Mouse (Mus musculus) gastrocnemius, adult 2 months (tissue): ENCODE results near the gene Gm5592. TPM values are rescaled to one million over a fixed set of nuclear protein-coding genes. Genes with fewer than 3 reads are reported as not detected.
"Not testable (repeated sequence)": the region's sequence is repeated elsewhere in the genome, so short reads cannot be mapped to it uniquely, and the experiment has no call there.

Experiments
- DNase-seq: peaks from one replicate; pipeline ENCODE4 v3.0.0; 2022
- H3K27ac ChIP-seq: fragments of 200-600 bp; 2 replicates; pipeline ENCODE4 v1.8.1; 2022; ENCODE audit warnings: mild to moderate bottlenecking
- H3K4me3 ChIP-seq: fragments of 200-600 bp; 2 replicates; pipeline ENCODE4 v1.8.1; 2022; ENCODE audit warnings: mild to moderate bottlenecking, moderate library complexity
- CTCF ChIP-seq: fragments of 200-600 bp; IDR thresholded peaks from 2 replicates; pipeline ENCODE4 v1.8.1; 2022; ENCODE audit warnings: antibody characterized with exemption, mild to moderate bottlenecking, moderate library complexity
- intact Hi-C: fragments of 180-260 bp; cut with DNase I; formaldehyde crosslinking; loops from one replicate; pipeline ENCODE4 v1.15.1; 2025
- long read RNA-seq, 2 experiments: library from polyadenylated mRNA; stranded (forward); transcript quantifications; one replicate each; pipeline ENCODE4 v2.0.0; 2021
- total RNA-seq, 2 experiments: library from RNA; stranded (reverse); gene quantifications; 2 replicates each; pipeline ENCODE4 v1.2.3; 2021

Gm5592 gene
- total RNA-seq: not detected
- long read RNA-seq, experiment 1: 0 reads
- long read RNA-seq, experiment 2: 0 reads

GRCm38 (mm10) chr7:41153541-41153940 lies at the start of gene Gm5592:
Gene Gm5592, plus strand, starts transcription at chr7:41153841.
- intact Hi-C loops, H3K4me3 ChIP-seq, DNase-seq, H3K27ac ChIP-seq: not testable (repeated sequence)

- intact Hi-C loops, H3K4me3 ChIP-seq, DNase-seq, H3K27ac ChIP-seq: not testable (repeated sequence)
Measured at GRCm38 (mm10) chr7:41155806-41156205, 2.2 kb downstream of the Gm5592 start.

- H3K4me3 ChIP-seq, intact Hi-C loops, DNase-seq: not testable (repeated sequence)
Measured at GRCm38 (mm10) chr7:41157879-41158278, 4.2 kb downstream of the Gm5592 start.

GRCm38 (mm10) chr7:41158562-41158961 lies 4.9 kb downstream of the Gm5592 start:
- DNase-seq, intact Hi-C loops, H3K27ac ChIP-seq: not testable (repeated sequence)

More at GRCm38 (mm10) chr7:41157879-41158278, 4.2 kb downstream of the Gm5592 start:
- not testable (repeated sequence) for H3K27ac ChIP-seq

GRCm38 (mm10) chr7:41193671-41194070 lies 40.0 kb downstream of the Gm5592 start:
- DNase-seq: no peak
- no peak for TF ChIP-seq CTCF
- no peak overlapping the region for H3K27ac ChIP-seq
- no peak overlapping the region for H3K4me3 ChIP-seq
- intact Hi-C loops: loop anchor here (10.0 kb wide), 2 partner anchors 89 to 121 kb away; no protein-coding TSS in a partner anchor

More at GRCm38 (mm10) chr7:41158562-41158961, 4.9 kb downstream of the Gm5592 start:
- H3K4me3 ChIP-seq: not testable (repeated sequence)

Other genes with a start within 250 kb of the Gm5592 start
- gene 4930433I11Rik, start 166.3 kb upstream of the Gm5592 start, total RNA-seq: not detected
- not detected for gene Gm4884, start 121.1 kb upstream of the Gm5592 start, total RNA-seq
- gene AI987944, start 239.5 kb downstream of the Gm5592 start, total RNA-seq: 10 to 100 TPM; 11.0 to 11.1 TPM